43 mouse cellular contexts compared by ENCODE assay signal in genomic region chr7:26306926-26307325, GRCm38 (mm10). TPM values are rescaled to one million over a fixed set of nuclear protein-coding genes. Genes with fewer than 3 reads are reported as not detected.
"Had no signal": no experiment of that assay in that cellular context is flagged by ENCODE, and none has a peak within 500 bp of the region (broad histone marks: within the 10 kb centered on the region; RNA-seq: fewer than 3 reads in every experiment).

Cyp2a4 (plus strand) TSS chr7:26307169.

RNA-seq across cellular contexts. Expression of gene Cyp2a4, which starts in this region (rescaled TPM):
- total RNA-seq: heart, adult 2 months; heart, adult 8-10 months; heart, postnatal 10 days; heart, postnatal 25 days; heart, postnatal 36 days; heart, postnatal 4 days; hematopoietic stem cell, adult 5-6 weeks; hindbrain, postnatal 0 days; layer of hippocampus, adult 18-20 months; layer of hippocampus, adult 2 months; layer of hippocampus, adult 8-10 months; layer of hippocampus, postnatal 10 days; layer of hippocampus, postnatal 14 days; layer of hippocampus, postnatal 25 days; layer of hippocampus, postnatal 36 days; left cerebral cortex, adult 18-20 months; left cerebral cortex, adult 2 months; left cerebral cortex, adult 8-10 months had no signal
- polyA plus RNA-seq: heart, adult 2 months; heart, embryonic 10.5 days; heart, embryonic 11.5 days; heart, embryonic 12.5 days; heart, embryonic 13.5 days; heart, embryonic 14.5 days; heart, embryonic 15.5 days; heart, embryonic 16.5 days; heart, postnatal 0 days; hindbrain, embryonic 10.5 days; hindbrain, embryonic 11.5 days; hindbrain, embryonic 12.5 days; hindbrain, embryonic 13.5 days; hindbrain, embryonic 14.5 days; hindbrain, embryonic 15.5 days; hindbrain, embryonic 16.5 days; hindbrain, postnatal 0 days; inflammation-experienced regulatory T-cells, adult 6 months; intestine, embryonic 14.5 days; intestine, embryonic 15.5 days; intestine, embryonic 16.5 days; intestine, postnatal 0 days; kidney, embryonic 14.5 days; kidney, embryonic 15.5 days; kidney, embryonic 16.5 days; kidney, postnatal 0 days; large intestine, adult 2 months had no signal
